Mouse (Mus musculus): ENCODE measurements around the gene Anapc11. TPM values are rescaled to one million over a fixed set of nuclear protein-coding genes. Genes with fewer than 3 reads are reported as not detected.
A peak's percentile ranks its signal among the peaks of the same experiment; 100 is the strongest.

Gene Anapc11
- polyA plus RNA-seq, 1 experiment from 2014 or later: 224 TPM

- Histone ChIP-seq H3K9me3 (replicated peaks) (0 out of 2 replicates have a peak, but pooled peaks cover 4% of the 10 kb centered on the region), H3K4me2 (replicated peaks) (no peak overlapping the region), H3K36me3 (peaks cover 78% of the 10 kb centered on the region), H3K4me1 (no peaks in the 10 kb centered on the region), H3K27ac (replicated peaks) (no peak overlapping the region), H3K27me3 (no peaks in the 10 kb centered on the region), H3K9ac (no peak overlapping the region), H3K4me3 (replicated peaks) (no peak overlapping the region)
- ATAC-seq (ENCODE audit: insufficient number of reproducible peaks, low FRiP score, low TSS enrichment, low read depth): no peak
- WGBS: 92% methylated on average over 13 of the region's 13 CpGs
Observed at GRCm38 (mm10) chr11:120560952-120561728, 37.1 kb upstream of the Anapc11 start.

GRCm38 (mm10) chr11:120562949-120563348, 35.3 kb upstream of the Anapc11 start:
- H3K4me1 ChIP-seq: no peaks in the 10 kb centered on the region; the same call in 1 of the 2 replicates
- no peaks in the 10 kb centered on the region for H3K27me3 ChIP-seq
- no peak overlapping the region for H3K27ac ChIP-seq (replicated peaks)
- H3K4me2 ChIP-seq (replicated peaks): no peak overlapping the region
- WGBS: 93% methylated on average over 13 of the region's 13 CpGs
- H3K9me3 ChIP-seq (replicated peaks): no peaks in the 10 kb centered on the region
- no peak overlapping the region for H3K9ac ChIP-seq
- no peak overlapping the region for H3K4me3 ChIP-seq (replicated peaks)
- H3K36me3 ChIP-seq: peaks cover 94% of the 10 kb centered on the region
- ATAC-seq (ENCODE audit: insufficient number of reproducible peaks, low FRiP score, low TSS enrichment, low read depth): no peak

- H3K9me3 ChIP-seq (replicated peaks): no peaks in the 10 kb centered on the region
- no peaks in the 10 kb centered on the region for H3K27me3 ChIP-seq
- no peak overlapping the region for H3K4me3 ChIP-seq (replicated peaks)
- H3K4me2 ChIP-seq (replicated peaks): no peak overlapping the region
- WGBS: 83% methylated on average over 9 of the region's 9 CpGs
- no peak overlapping the region for H3K9ac ChIP-seq
- peaks cover 96% of the 10 kb centered on the region for H3K36me3 ChIP-seq
- no peak overlapping the region for H3K27ac ChIP-seq (replicated peaks)
- ATAC-seq (ENCODE audit: insufficient number of reproducible peaks, low FRiP score, low TSS enrichment, low read depth): no peak
- H3K4me1 ChIP-seq: no peaks in the 10 kb centered on the region; the same call in 1 of the 2 replicates
Observed at GRCm38 (mm10) chr11:120565114-120565513, 33.1 kb upstream of the Anapc11 start.

GRCm38 (mm10) chr11:120568324-120568723, 29.9 kb upstream of the Anapc11 start:
- H3K9me3 ChIP-seq (replicated peaks): no peaks in the 10 kb centered on the region
- H3K9ac ChIP-seq: no peak overlapping the region
- no peaks in the 10 kb centered on the region for H3K27me3 ChIP-seq
- 91% methylated on average over 6 of the region's 6 CpGs for WGBS
- no peak overlapping the region for H3K4me3 ChIP-seq (replicated peaks)
- no peak overlapping the region for H3K27ac ChIP-seq (replicated peaks)
- peaks cover 18% of the 10 kb centered on the region for H3K4me1 ChIP-seq
- no peak overlapping the region for H3K4me2 ChIP-seq (replicated peaks)
- peaks cover 77% of the 10 kb centered on the region for H3K36me3 ChIP-seq
- ATAC-seq (ENCODE audit: insufficient number of reproducible peaks, low FRiP score, low TSS enrichment, low read depth): no peak

GRCm38 (mm10) chr11:120571122-120571521, 27.1 kb upstream of the Anapc11 start:
- peak overlapping the region; percentile 94 for H3K9ac ChIP-seq
- no peaks in the 10 kb centered on the region for H3K9me3 ChIP-seq (replicated peaks)
- H3K27me3 ChIP-seq: no peaks in the 10 kb centered on the region
- H3K27ac ChIP-seq (replicated peaks): no peak overlapping the region
- H3K36me3 ChIP-seq: peaks cover 49% of the 10 kb centered on the region
- ATAC-seq (ENCODE audit: insufficient number of reproducible peaks, low FRiP score, low TSS enrichment, low read depth): no peak
- H3K4me2 ChIP-seq (replicated peaks): peak overlapping the region; percentile 75
- peak overlapping the region; percentile 97 for H3K4me3 ChIP-seq (replicated peaks)
- peaks cover 25% of the 10 kb centered on the region for H3K4me1 ChIP-seq
- 59% methylated on average over 3 of the region's 3 CpGs for WGBS

GRCm38 (mm10) chr11:120571754-120572416, 26.3 kb upstream of the Anapc11 start:
- no peak for ATAC-seq (ENCODE audit: insufficient number of reproducible peaks, low FRiP score, low TSS enrichment, low read depth)
- peaks cover 43% of the 10 kb centered on the region for H3K36me3 ChIP-seq
- peak overlapping the region; percentile 75 for H3K4me2 ChIP-seq (replicated peaks)
- H3K27ac ChIP-seq (replicated peaks): peak overlapping the region; percentile 98
- peak overlapping the region; percentile 94 for H3K9ac ChIP-seq
- peaks cover 25% of the 10 kb centered on the region for H3K4me1 ChIP-seq
- H3K9me3 ChIP-seq (replicated peaks): no peaks in the 10 kb centered on the region
- H3K4me3 ChIP-seq (replicated peaks): peak overlapping the region; percentile 97
- 8% methylated on average over 11 of the region's 11 CpGs for WGBS
- no peaks in the 10 kb centered on the region for H3K27me3 ChIP-seq

- ATAC-seq (ENCODE audit: insufficient number of reproducible peaks, low FRiP score, low TSS enrichment, low read depth): peak; percentile 15
- H3K36me3 ChIP-seq: peaks cover 43% of the 10 kb centered on the region
- peak overlapping the region; percentile 97 for H3K4me3 ChIP-seq (replicated peaks)
- H3K9me3 ChIP-seq (replicated peaks): no peaks in the 10 kb centered on the region
- no peaks in the 10 kb centered on the region for H3K27me3 ChIP-seq
- peak overlapping the region; percentile 75 for H3K4me2 ChIP-seq (replicated peaks)
- WGBS: under 1% methylated on average over 22 of the region's 24 CpGs
- peak overlapping the region; percentile 94 for H3K9ac ChIP-seq
- peak overlapping the region; percentile 98 for H3K27ac ChIP-seq (replicated peaks)
- peaks cover 25% of the 10 kb centered on the region for H3K4me1 ChIP-seq
Observed at GRCm38 (mm10) chr11:120572417-120572751, 25.8 kb upstream of the Anapc11 start.

GRCm38 (mm10) chr11:120572752-120573584, 25.3 kb upstream of the Anapc11 start, which contains the start of gene P4hb:
Gene P4hb, minus strand, starts transcription at chr11:120573253.
- no peaks in the 10 kb centered on the region for H3K27me3 ChIP-seq
- peak within 1 kb of the TSS; percentile 94 for H3K9ac ChIP-seq
- peaks cover 43% of the 10 kb centered on the region for H3K36me3 ChIP-seq
- no peaks in the 10 kb centered on the region for H3K9me3 ChIP-seq (replicated peaks)
- peak within 1 kb of the TSS; percentile 97 for H3K4me3 ChIP-seq (replicated peaks)
- peaks cover 25% of the 10 kb centered on the region for H3K4me1 ChIP-seq
- peak within 1 kb of the TSS; percentile 75 for H3K4me2 ChIP-seq (replicated peaks)
- H3K27ac ChIP-seq (replicated peaks): peak within 1 kb of the TSS; percentile 98
- under 1% methylated on average over 94 of the region's 94 CpGs for WGBS
- ATAC-seq (ENCODE audit: insufficient number of reproducible peaks, low FRiP score, low TSS enrichment, low read depth): peak; percentile 96

GRCm38 (mm10) chr11:120573585-120574277, 24.5 kb upstream of the Anapc11 start:
- Histone ChIP-seq H3K36me3 (peaks cover 43% of the 10 kb centered on the region), H3K9ac (peak overlapping the region; percentile 90), H3K4me1 (peaks cover 27% of the 10 kb centered on the region), H3K4me2 (replicated peaks) (peak overlapping the region; percentile 68), H3K9me3 (replicated peaks) (no peaks in the 10 kb centered on the region), H3K4me3 (replicated peaks) (peak overlapping the region; percentile 97), H3K27me3 (no peaks in the 10 kb centered on the region), H3K27ac (replicated peaks) (peak overlapping the region; percentile 98)
- under 1% methylated on average over 23 of the region's 23 CpGs for WGBS
- no peak for ATAC-seq (ENCODE audit: insufficient number of reproducible peaks, low FRiP score, low TSS enrichment, low read depth)

GRCm38 (mm10) chr11:120574278-120574600, 24.0 kb upstream of the Anapc11 start:
- peak overlapping the region; percentile 68 for H3K4me2 ChIP-seq (replicated peaks)
- H3K4me3 ChIP-seq (replicated peaks): peak overlapping the region; percentile 97
- H3K27me3 ChIP-seq: no peaks in the 10 kb centered on the region
- H3K4me1 ChIP-seq: peaks cover 32% of the 10 kb centered on the region
- H3K9me3 ChIP-seq (replicated peaks): no peaks in the 10 kb centered on the region
- H3K9ac ChIP-seq: 0 out of 2 replicates have a peak overlapping the region, but pooled peaks have one; percentile 2
- 35% methylated on average over 5 of the region's 5 CpGs for WGBS
- H3K36me3 ChIP-seq: peaks cover 44% of the 10 kb centered on the region
- H3K27ac ChIP-seq (replicated peaks): peak overlapping the region; percentile 22; the same call in 1 of the 2 replicates
- no peak for ATAC-seq (ENCODE audit: insufficient number of reproducible peaks, low FRiP score, low TSS enrichment, low read depth)
